Mouse (Mus musculus) bone marrow, adult 2 months (tissue): ENCODE data around the gene Rps15. TPM values are rescaled to one million over a fixed set of nuclear protein-coding genes. Genes with fewer than 3 reads are reported as not detected.

ENCODE experiments used
- H3K27ac ChIP-seq: fragments of 200-500 bp; 2 replicates; pipeline ENCODE4 v1.5.1; 2012; ENCODE audit warnings: low read depth, mild to moderate bottlenecking, control low read depth, inconsistent platforms, low read length; ENCODE audit not compliant: control insufficient read depth, poor library complexity, insufficient read depth
- H3K4me1 ChIP-seq: fragments of 200-500 bp; 2 replicates; pipeline ENCODE4 v1.6.1; 2011; ENCODE audit warnings: low read length; ENCODE audit not compliant: control insufficient read depth, insufficient read depth
- H3K4me3 ChIP-seq: fragments of 200-500 bp; replicated peaks from 2 replicates; pipeline ENCODE3; 2011; ENCODE audit warnings: mild to moderate bottlenecking, low read depth, low read length, control low read depth; ENCODE audit not compliant: control insufficient read depth
- CTCF ChIP-seq: fragments of 200-500 bp; IDR thresholded peaks from 2 replicates; pipeline ENCODE4 v1.5.1; 2011; ENCODE audit warnings: low read length, control low read depth; ENCODE audit not compliant: control insufficient read depth, insufficient read depth
- POLR2A ChIP-seq: fragments of 200-500 bp; IDR thresholded peaks from 2 replicates; pipeline ENCODE4 v1.6.1; 2011; ENCODE audit warnings: low read depth, mild to moderate bottlenecking, control low read depth, low read length, borderline replicate concordance; ENCODE audit not compliant: control insufficient read depth
- WGBS: fragments of 180-500 bp; shearing (Covaris S2); methylation state at CpG from one replicate; pipeline ENCODE4 v1.1.7; 2018; 5-methylcytosine and 5-hydroxymethylcytosine counted together
- polyA plus RNA-seq: library from polyadenylated mRNA; stranded (reverse); fragments of >200 nt; gene quantifications from 2 replicates; pipeline ENCODE4 v1.2.4, GENCODE M21; 2011; ENCODE audit warnings: low replicate concordance; ENCODE audit not compliant: missing spikeins, insufficient read depth, insufficient read length

Rps15 gene
- polyA plus RNA-seq, 1 experiment = 2,445 TPM

GRCm38 (mm10) chr10:80250573-80250972 is 41.7 kb upstream of the Rps15 start:
- WGBS = 83% methylated on average over 4 of the region's 4 CpGs
- TF ChIP-seq CTCF (no peak), POLR2A (no peak)
- Histone ChIP-seq H3K27ac (no peak overlapping the region), H3K4me3 (no peak overlapping the region), H3K4me1 (peaks cover 6% of the 10 kb centered on the region)

DNA sequence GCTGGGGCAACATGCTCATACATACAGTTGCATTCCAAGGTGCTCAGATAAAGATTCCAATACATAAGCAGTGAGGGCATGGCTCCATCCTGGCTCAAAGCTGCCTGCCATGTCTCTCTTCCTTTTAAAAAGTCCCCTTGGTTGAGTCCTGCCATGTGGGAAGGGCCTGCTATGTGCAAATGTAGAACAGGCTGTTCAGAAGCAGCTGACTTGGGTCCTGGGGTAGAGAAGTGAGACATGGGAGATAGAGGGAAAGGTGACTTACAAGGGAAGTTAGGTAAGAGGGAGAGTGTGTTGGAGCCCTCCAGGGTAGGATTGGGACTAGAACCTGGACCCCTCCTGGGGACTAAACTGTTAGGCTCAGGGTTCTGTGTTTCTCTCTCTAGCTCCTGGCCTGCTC is 40.2 kb upstream of the Rps15 start:
- TF ChIP-seq POLR2A = no peak
- TF ChIP-seq CTCF = no peak
- no peak overlapping the region for H3K27ac ChIP-seq
- H3K4me1 ChIP-seq = peaks cover 4% of the 10 kb centered on the region; the same call in 1 of the 2 replicates
- H3K4me3 ChIP-seq = no peak overlapping the region

DNA sequence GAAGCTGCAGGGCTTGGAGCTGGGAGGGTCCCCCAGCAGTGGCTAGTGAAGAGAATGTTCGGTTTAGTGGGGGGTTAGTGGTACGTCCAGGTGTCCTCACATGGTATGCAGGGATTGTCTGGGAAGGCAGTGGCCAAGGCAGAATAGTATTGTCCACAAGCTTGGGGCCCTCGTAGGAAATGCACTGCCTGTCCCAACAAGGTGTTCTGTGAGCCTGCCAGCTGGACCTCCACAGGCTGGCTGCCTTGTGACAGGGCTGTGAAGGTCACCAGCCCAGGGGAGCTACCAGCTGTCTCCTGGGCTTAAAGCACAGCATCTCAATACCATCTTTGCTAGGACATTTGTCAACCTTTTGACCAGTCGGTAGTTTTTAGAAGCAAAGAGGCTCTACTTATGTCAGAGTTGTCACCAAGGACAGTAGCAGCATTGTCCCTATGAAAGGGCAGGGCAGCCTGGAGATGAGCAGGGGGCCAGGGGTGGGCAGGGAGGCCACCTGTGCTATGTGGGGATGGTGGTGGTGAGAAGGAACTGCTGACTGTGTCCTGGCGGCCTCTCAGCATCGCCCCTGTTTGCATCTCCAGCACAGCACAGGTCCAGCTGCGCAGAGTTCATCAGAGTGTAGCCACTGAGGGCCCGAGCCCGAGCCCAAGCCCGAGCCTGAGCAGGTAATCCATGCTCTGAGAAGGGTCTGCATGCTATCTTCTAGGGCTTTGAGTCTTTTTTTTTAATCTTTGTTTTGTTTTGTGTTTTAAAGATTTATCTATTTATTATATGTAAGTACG is 39.6 kb upstream of the Rps15 start:
- WGBS = 86% methylated on average over 11 of the region's 11 CpGs
- TF ChIP-seq CTCF = no peak
- no peak for TF ChIP-seq POLR2A
- peaks cover 4% of the 10 kb centered on the region; the same call in 1 of the 2 replicates for H3K4me1 ChIP-seq
- no peak overlapping the region for H3K4me3 ChIP-seq
- H3K27ac ChIP-seq = no peak overlapping the region

DNA sequence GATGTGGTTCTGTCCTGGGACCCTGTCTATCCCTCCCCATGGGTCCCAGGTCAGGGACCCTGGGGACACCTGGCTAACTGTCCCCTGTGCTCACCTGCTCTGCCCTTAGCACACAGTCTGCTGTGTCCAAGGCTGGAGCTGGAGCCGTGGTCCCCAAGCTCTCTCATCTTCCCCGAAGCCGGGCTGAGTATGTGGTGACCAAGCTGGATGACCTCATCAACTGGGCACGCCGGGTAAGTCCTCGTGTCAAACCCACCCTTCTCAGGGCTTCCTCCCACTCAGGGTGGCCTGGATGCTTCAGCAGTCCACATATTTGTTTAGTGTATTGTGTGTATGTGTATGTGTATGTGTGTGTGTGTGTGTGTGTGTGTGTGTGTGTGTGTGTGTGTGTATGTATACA is 38.7 kb upstream of the Rps15 start:
- no peak overlapping the region for H3K4me3 ChIP-seq
- H3K27ac ChIP-seq = no peak overlapping the region
- H3K4me1 ChIP-seq = peaks cover 2% of the 10 kb centered on the region; the same call in 1 of the 2 replicates
- WGBS = 90% methylated on average over 6 of the region's 6 CpGs
- TF ChIP-seq CTCF = no peak
- no peak for TF ChIP-seq POLR2A

GRCm38 (mm10) chr10:80254331-80255297 is 37.6 kb upstream of the Rps15 start:
- 93% methylated on average over 26 of the region's 26 CpGs for WGBS
- peaks cover 2% of the 10 kb centered on the region; the same call in 1 of the 2 replicates for H3K4me1 ChIP-seq
- peak; percentile 27; the same call in 1 of the 2 replicates for TF ChIP-seq POLR2A
- TF ChIP-seq CTCF = no peak
- H3K27ac ChIP-seq = no peak overlapping the region
- H3K4me3 ChIP-seq = no peak overlapping the region

GRCm38 (mm10) chr10:80255881-80256535 is 36.2 kb upstream of the Rps15 start:
- H3K27ac ChIP-seq = no peak overlapping the region
- no peak overlapping the region for H3K4me3 ChIP-seq
- no peaks in the 10 kb centered on the region for H3K4me1 ChIP-seq
- WGBS = 90% methylated on average over 5 of the region's 5 CpGs
- no peak for TF ChIP-seq CTCF
- no peak for TF ChIP-seq POLR2A

- 67% methylated on average over 2 of the region's 2 CpGs for whole genome bisulfite sequencing
- H3K27ac ChIP-seq = no peak overlapping the region
Observed at GRCm38 (mm10) chr10:80257936-80258335, 34.3 kb upstream of the Rps15 start.

More at GRCm38 (mm10) chr10:80257936-80258335, 34.3 kb upstream of the Rps15 start:
- H3K4me3 ChIP-seq = no peak overlapping the region
- H3K4me1 ChIP-seq = no peaks in the 10 kb centered on the region; the same call in 1 of the 2 replicates
- TF ChIP-seq CTCF (no peak), POLR2A (no peak)
